Mouse (Mus musculus): ENCODE results near the gene Rps6ka2. TPM values are rescaled to one million over a fixed set of nuclear protein-coding genes. Genes with fewer than 3 reads are reported as not detected.
"Not testable (repeated sequence)": the region's sequence is repeated elsewhere in the genome, so short reads cannot be mapped to it uniquely, and the experiment has no call there.

The Rps6ka2 gene
- polyA plus RNA-seq, 1 experiment from 2014 or later = 18.7 TPM

GRCm38 (mm10) chr17:7168961-7169626 lies 821 bp upstream of the Rps6ka2 start:
- H3K4me2 ChIP-seq (ENCODE audit: low read length) = peak overlapping the region; percentile 89
- peaks cover 16% of the 10 kb centered on the region for H3K4me1 ChIP-seq (ENCODE audit: control insufficient read depth, insufficient read depth, low read depth, low read length)
- peak overlapping the region; percentile 83 for H3K4me3 ChIP-seq (ENCODE audit: low read length)
- no peaks in the 10 kb centered on the region for H3K27me3 ChIP-seq (replicated peaks; ENCODE audit: control insufficient read depth, insufficient read depth, low read length)
- H3K9ac ChIP-seq (ENCODE audit: low read depth, low read length) = peak overlapping the region; percentile 63
- no peaks in the 10 kb centered on the region for H3K36me3 ChIP-seq (ENCODE audit: control insufficient read depth, insufficient read depth, low read length)
- no peaks in the 10 kb centered on the region for H3K9me3 ChIP-seq (ENCODE audit: control insufficient read depth, low read length)
- H3K27ac ChIP-seq (ENCODE audit: low read depth, low read length) = peak overlapping the region; percentile 84
- 10% methylated on average over 15 of the region's 15 CpGs for whole genome bisulfite sequencing
- peak; percentile 53 for ATAC-seq

GRCm38 (mm10) chr17:7170304-7171295 lies 685 bp downstream of the Rps6ka2 start:
- H3K9ac ChIP-seq (ENCODE audit: low read depth, low read length) = peak overlapping the region; percentile 85
- no peaks in the 10 kb centered on the region for H3K36me3 ChIP-seq (ENCODE audit: control insufficient read depth, insufficient read depth, low read length)
- WGBS = 1% methylated on average over 43 of the region's 43 CpGs
- H3K27me3 ChIP-seq (replicated peaks; ENCODE audit: control insufficient read depth, insufficient read depth, low read length) = no peaks in the 10 kb centered on the region
- ATAC-seq = no peak
- peaks cover 16% of the 10 kb centered on the region for H3K4me1 ChIP-seq (ENCODE audit: control insufficient read depth, insufficient read depth, low read depth, low read length)
- no peaks in the 10 kb centered on the region for H3K9me3 ChIP-seq (ENCODE audit: control insufficient read depth, low read length)
- peak overlapping the region; percentile 83 for H3K4me3 ChIP-seq (ENCODE audit: low read length)
- peak overlapping the region; percentile 89 for H3K4me2 ChIP-seq (ENCODE audit: low read length)
- H3K27ac ChIP-seq (ENCODE audit: low read depth, low read length) = peak overlapping the region; percentile 84

- H3K27ac ChIP-seq (ENCODE audit: low read depth, low read length) = no peak overlapping the region
- peaks cover 22% of the 10 kb centered on the region for H3K4me1 ChIP-seq (ENCODE audit: control insufficient read depth, insufficient read depth, low read depth, low read length)
- no peak for ATAC-seq
- WGBS = 73% methylated on average over 15 of the region's 15 CpGs
- no peak overlapping the region for H3K4me3 ChIP-seq (ENCODE audit: low read length)
- no peaks in the 10 kb centered on the region for H3K36me3 ChIP-seq (ENCODE audit: control insufficient read depth, insufficient read depth, low read length)
- H3K9ac ChIP-seq (ENCODE audit: low read depth, low read length) = no peak overlapping the region
- H3K27me3 ChIP-seq (replicated peaks; ENCODE audit: control insufficient read depth, insufficient read depth, low read length) = no peaks in the 10 kb centered on the region
- no peaks in the 10 kb centered on the region for H3K9me3 ChIP-seq (ENCODE audit: control insufficient read depth, low read length)
- H3K4me2 ChIP-seq (ENCODE audit: low read length) = no peak overlapping the region
Measured at GRCm38 (mm10) chr17:7173331-7174028, 3.6 kb downstream of the Rps6ka2 start.

GRCm38 (mm10) chr17:7175293-7175692 lies 5.4 kb downstream of the Rps6ka2 start:
- Histone ChIP-seq H3K27ac (ENCODE audit: low read depth, low read length) (no peak overlapping the region), H3K4me3 (ENCODE audit: low read length) (no peak overlapping the region), H3K9ac (ENCODE audit: low read depth, low read length) (no peak overlapping the region), H3K27me3 (replicated peaks; ENCODE audit: control insufficient read depth, insufficient read depth, low read length) (no peaks in the 10 kb centered on the region), H3K9me3 (ENCODE audit: control insufficient read depth, low read length) (no peaks in the 10 kb centered on the region), H3K4me1 (ENCODE audit: control insufficient read depth, insufficient read depth, low read depth, low read length) (peaks cover 14% of the 10 kb centered on the region), H3K4me2 (ENCODE audit: low read length) (no peak overlapping the region), H3K36me3 (ENCODE audit: control insufficient read depth, insufficient read depth, low read length) (no peaks in the 10 kb centered on the region)
- ATAC-seq = no peak
- WGBS = 94% methylated on average over 1 of the region's 1 CpGs

GRCm38 (mm10) chr17:7176394-7176793 lies 6.5 kb downstream of the Rps6ka2 start:
- WGBS = 19% methylated on average over 2 of the region's 2 CpGs
- no peak overlapping the region for H3K27ac ChIP-seq (ENCODE audit: low read depth, low read length)
- ATAC-seq = no peak

GRCm38 (mm10) chr17:7178196-7178595 lies 8.3 kb downstream of the Rps6ka2 start:
- Histone ChIP-seq H3K36me3 (ENCODE audit: control insufficient read depth, insufficient read depth, low read length) (no peaks in the 10 kb centered on the region), H3K4me3 (ENCODE audit: low read length) (no peak overlapping the region), H3K9ac (ENCODE audit: low read depth, low read length) (no peak overlapping the region), H3K9me3 (ENCODE audit: control insufficient read depth, low read length) (no peaks in the 10 kb centered on the region), H3K4me2 (ENCODE audit: low read length) (no peak overlapping the region), H3K27me3 (replicated peaks; ENCODE audit: control insufficient read depth, insufficient read depth, low read length) (no peaks in the 10 kb centered on the region), H3K4me1 (ENCODE audit: control insufficient read depth, insufficient read depth, low read depth, low read length) (peaks cover 11% of the 10 kb centered on the region), H3K27ac (ENCODE audit: low read depth, low read length) (no peak overlapping the region)
- 98% methylated on average over 6 of the region's 6 CpGs for WGBS
- no peak for ATAC-seq

More at GRCm38 (mm10) chr17:7176394-7176793, 6.5 kb downstream of the Rps6ka2 start:
- Histone ChIP-seq H3K36me3 (ENCODE audit: control insufficient read depth, insufficient read depth, low read length) (no peaks in the 10 kb centered on the region), H3K4me2 (ENCODE audit: low read length) (no peak overlapping the region), H3K9me3 (ENCODE audit: control insufficient read depth, low read length) (no peaks in the 10 kb centered on the region), H3K27me3 (replicated peaks; ENCODE audit: control insufficient read depth, insufficient read depth, low read length) (no peaks in the 10 kb centered on the region), H3K4me3 (ENCODE audit: low read length) (no peak overlapping the region), H3K4me1 (ENCODE audit: control insufficient read depth, insufficient read depth, low read depth, low read length) (peaks cover 14% of the 10 kb centered on the region), H3K9ac (ENCODE audit: low read depth, low read length) (no peak overlapping the region; the same call in 1 of the 2 replicates)

GRCm38 (mm10) chr17:7182187-7182586 lies 12.3 kb downstream of the Rps6ka2 start:
- Histone ChIP-seq H3K4me1 (ENCODE audit: control insufficient read depth, insufficient read depth, low read depth, low read length) (peaks cover 7% of the 10 kb centered on the region), H3K27ac (ENCODE audit: low read depth, low read length) (no peak overlapping the region), H3K36me3 (ENCODE audit: control insufficient read depth, insufficient read depth, low read length) (no peaks in the 10 kb centered on the region), H3K4me2 (ENCODE audit: low read length) (no peak overlapping the region), H3K9ac (ENCODE audit: low read depth, low read length) (no peak overlapping the region), H3K9me3 (ENCODE audit: control insufficient read depth, low read length) (no peaks in the 10 kb centered on the region), H3K27me3 (replicated peaks; ENCODE audit: control insufficient read depth, insufficient read depth, low read length) (no peaks in the 10 kb centered on the region), H3K4me3 (ENCODE audit: low read length) (no peak overlapping the region)
- no peak for ATAC-seq
- WGBS = 65% methylated on average over 9 of the region's 9 CpGs

- H3K4me3 ChIP-seq (ENCODE audit: low read length); H3K9me3 ChIP-seq (ENCODE audit: control insufficient read depth, low read length); H3K36me3 ChIP-seq (ENCODE audit: control insufficient read depth, insufficient read depth, low read length); H3K4me1 ChIP-seq (ENCODE audit: control insufficient read depth, insufficient read depth, low read depth, low read length); ATAC-seq; H3K9ac ChIP-seq (ENCODE audit: low read depth, low read length); H3K27ac ChIP-seq (ENCODE audit: low read depth, low read length); H3K4me2 ChIP-seq (ENCODE audit: low read length); H3K27me3 ChIP-seq (replicated peaks; ENCODE audit: control insufficient read depth, insufficient read depth, low read length): not testable (repeated sequence)
- 78% methylated on average over 1 of the region's 1 CpGs for WGBS
Measured at GRCm38 (mm10) chr17:7187037-7187436, 17.1 kb downstream of the Rps6ka2 start.

All from hindbrain, embryonic 16.5 days (tissue).